Mouse (Mus musculus) G1E (cell line): ENCODE measurements at regions not wholly inside any gene's neighbourhood (a gene's known extent, or its start where the extent isn't known, plus 50 kb on each side); places are given as distances from the start of the nearest gene placed in this dataset.

Experiments
- CTCF ChIP-seq: IDR thresholded peaks from 2 replicates; pipeline ENCODE4 v1.5.1; 2012; ENCODE audit warnings: low read depth, low read length, inconsistent platforms, mixed read lengths
- GATA1 ChIP-seq: IDR thresholded peaks from 2 replicates; pipeline ENCODE4 v1.6.1; 2012; ENCODE audit warnings: borderline replicate concordance, low read length, inconsistent platforms, mixed read lengths

DNA sequence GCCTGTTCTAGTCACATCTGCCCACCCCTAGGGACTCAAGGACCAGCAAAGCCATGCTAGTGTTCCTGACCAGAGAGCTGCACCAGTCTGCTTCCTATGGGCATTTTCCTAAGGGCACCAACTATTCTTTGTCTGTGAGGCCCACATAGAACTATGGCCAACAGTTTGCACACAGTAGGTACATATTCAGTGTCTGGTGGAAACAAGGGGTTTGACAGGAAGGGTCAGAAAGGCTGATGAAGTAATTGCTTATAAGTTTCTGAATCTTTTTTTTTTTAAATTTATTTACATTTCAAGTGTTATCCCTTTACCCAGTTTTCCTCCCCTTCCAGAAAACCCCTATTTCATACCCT, 290.9 kb downstream of the Zfp706 start:
- TF ChIP-seq CTCF (no peak), GATA1 (no peak)
